Mouse (Mus musculus) left cerebral cortex, postnatal 25 days (tissue): ENCODE data around the gene Pole3. TPM values are rescaled to one million over a fixed set of nuclear protein-coding genes. Genes with fewer than 3 reads are reported as not detected.

Experiments
- DNase-seq, 2 experiments: peaks; one replicate each; pipeline ENCODE4 v3.0.0; 2022; ENCODE audit warnings: low spot score in 2 of 2, mixed read lengths in 1 of 2
- intact Hi-C: fragments of 180-260 bp; cut with DNase I; formaldehyde crosslinking; loops from one replicate; pipeline ENCODE4 v1.15.1; 2025
- total RNA-seq, 2 experiments: library from RNA; stranded (reverse); gene quantifications; 2 replicates each; pipeline ENCODE4 v1.2.3; 2021

Gene Pole3
- total RNA-seq: 10 to 100 TPM; 19.9 to 20.2 TPM

DNA sequence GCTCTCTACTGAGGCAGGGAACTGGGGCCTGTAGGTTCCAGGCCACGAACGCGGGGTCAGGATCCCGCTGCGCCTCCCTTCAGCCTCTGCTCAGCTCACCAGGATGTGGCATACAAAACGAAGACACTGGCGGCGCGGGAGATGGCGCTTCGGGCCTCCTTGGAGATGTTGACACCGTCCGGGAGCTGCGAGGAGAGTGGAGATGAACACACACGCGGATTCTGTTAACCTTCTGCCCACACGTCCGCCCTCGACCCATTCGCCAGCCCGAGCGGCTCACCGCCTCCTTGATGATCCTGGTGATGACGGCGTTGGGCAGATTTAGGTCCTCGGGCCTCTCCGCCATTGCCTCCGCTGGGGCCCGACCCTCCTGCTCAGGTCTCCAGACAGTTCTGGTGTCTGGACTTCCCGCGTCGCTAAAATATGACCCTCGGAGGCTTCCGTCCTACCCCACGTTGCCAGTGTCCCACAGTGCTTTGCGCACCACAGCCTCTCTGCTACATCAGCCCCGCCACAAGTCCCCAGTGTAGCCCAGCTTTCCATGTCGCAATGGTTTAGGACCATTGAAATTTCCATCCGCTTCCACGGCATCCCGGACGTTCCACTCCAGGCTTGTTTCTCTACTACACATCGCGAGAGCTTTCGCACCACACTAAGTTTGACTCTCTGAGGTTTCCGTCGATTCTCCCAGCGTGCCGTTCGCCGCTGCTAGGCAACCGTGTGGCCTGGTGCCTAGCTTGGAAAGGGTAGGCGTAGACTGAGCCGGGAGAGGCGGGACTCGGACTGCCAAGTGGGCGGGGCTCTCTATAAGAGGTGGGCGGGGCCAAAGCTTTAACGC, at the start of gene Pole3, which contains the start of gene 4933430I17Rik:
TSS of gene Pole3 (minus strand) at position 418 of the 838 bp plus-strand sequence.
TSS of gene 4933430I17Rik (plus strand) at position 719 of the 838 bp plus-strand sequence.
- peak; percentile 96 to 97 for DNase-seq
- intact Hi-C loops: no loop called here

DNA sequence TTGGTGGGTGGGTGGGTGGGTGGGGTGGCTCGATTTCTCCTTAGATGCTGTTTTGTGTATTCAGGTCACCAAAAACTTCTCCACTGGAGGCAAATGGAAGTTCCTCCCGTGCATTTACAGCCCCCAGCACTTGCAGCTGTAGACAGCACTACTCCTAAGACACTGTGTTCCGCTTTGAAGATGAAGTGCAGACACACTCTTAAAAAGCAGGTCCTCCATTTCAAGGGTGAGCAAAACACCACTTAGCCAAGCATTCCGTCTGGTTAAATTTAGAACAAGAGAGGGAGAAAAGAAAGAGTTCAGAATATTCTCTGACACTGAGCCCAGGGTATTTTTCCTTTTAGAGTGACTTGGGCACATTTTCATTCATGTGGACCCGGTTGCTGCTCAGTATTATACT, 45.2 kb upstream of the Pole3 start:
- intact Hi-C loops: no loop called here
- DNase-seq: no peak

DNA sequence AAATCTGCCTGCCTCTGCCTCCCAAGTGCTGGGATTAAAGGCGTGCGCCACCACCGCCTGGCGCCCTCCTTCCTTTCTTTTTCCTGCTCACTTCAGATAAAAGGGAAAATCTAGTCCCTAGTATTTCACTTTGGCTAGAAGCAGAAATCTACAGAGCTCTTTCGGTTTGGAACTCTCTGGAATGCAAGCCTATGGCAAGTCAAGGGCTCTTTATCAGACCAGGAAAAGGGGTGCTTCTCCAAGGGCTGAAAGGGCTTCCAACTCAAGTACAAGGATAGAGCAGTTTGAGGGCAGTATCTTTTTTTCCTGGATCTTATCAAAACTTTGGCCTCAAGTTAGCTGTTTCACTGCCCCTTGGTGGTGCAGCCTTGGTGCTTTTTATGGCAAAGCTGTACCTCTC, 44.7 kb upstream of the Pole3 start:
- intact Hi-C loops: loop anchor here (10.0 kb wide), 1 partner anchor 545 kb away; no protein-coding TSS in a partner anchor
- DNase-seq: no peak

DNA sequence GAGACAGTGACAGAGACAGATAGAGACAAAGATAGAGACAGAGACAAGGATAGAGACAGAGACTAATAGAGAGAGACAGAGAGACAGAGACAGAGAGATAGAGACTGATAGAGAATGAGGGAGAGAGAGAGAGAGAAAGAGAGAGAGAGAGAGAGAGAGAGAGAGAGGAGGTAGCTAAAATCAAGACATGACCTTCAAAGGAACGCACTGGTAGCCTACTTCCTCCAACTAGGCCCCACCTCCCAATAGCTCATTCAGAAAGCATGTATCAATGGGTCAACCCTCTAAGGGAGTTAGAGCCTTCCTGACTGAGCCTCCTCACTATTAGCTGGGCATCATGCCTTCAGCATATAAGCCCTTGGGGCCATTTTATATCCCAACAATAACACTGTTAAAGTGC, 43.5 kb upstream of the Pole3 start:
- intact Hi-C loops: loop anchor here (10.0 kb wide), 1 partner anchor 546 kb away; no protein-coding TSS in a partner anchor
- DNase-seq: no peak

DNA sequence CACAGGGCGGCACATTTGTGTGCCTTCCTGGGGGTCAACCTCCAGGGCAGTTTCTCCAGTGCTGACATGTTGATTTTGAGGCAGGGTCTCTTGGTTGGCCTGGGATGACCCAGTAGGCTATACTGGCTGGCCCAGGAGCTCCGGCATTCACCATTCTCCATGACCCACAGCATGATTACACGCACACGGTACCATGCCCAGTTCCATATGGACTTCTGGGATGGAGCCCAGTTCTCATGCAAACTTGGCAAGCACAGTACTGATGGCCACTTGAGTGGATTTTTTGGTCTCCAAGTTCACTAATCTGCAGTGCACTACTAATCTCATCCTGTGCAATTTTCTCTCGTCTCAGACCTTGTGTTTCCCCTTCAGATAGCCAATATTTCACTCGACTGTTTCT, 42.8 kb upstream of the Pole3 start:
- DNase-seq: no peak
- intact Hi-C loops: loop anchor here (10.0 kb wide), 1 partner anchor 547 kb away; no protein-coding TSS in a partner anchor

DNA sequence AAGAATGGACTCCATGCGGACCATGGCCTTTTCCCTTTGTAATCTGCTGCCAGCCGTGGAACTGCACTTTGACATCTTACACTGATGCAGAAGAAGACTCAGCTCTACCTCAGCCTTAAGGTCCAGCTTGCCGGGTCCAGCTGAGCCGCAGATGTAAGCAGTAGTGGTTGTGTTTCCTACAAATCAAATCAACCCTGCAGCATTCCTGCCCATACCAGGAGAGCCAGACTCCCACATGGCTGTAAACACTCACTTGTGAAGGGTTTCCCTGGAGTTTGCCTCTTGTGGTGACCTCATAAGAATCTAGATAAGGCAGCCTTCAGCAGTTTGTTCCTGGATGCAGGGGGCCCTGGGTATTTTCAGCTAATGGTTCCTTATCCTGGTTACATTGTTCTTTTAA, 41.7 kb upstream of the Pole3 start:
- no peak for DNase-seq
- intact Hi-C loops: loop anchor here (10.0 kb wide), 1 partner anchor 548 kb away; no protein-coding TSS in a partner anchor

DNA sequence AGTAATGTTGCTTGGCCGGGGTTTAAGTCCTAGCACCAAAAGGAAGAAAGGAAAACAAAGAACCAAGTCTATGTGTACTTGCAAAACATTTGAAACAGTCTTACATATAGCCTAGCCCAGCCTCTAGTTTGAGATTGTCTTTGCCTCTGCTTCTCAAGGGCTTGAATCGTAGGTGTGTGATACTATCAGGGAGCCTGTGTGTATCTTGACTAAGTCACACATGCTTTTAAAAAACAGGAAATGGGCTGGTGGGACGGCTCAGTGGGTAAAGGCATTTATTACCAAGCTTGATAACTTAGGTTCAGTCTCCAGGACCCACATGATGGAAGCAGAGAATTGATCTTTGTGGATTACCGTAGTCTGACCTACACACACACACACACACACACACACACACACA, 37.1 kb upstream of the Pole3 start:
- intact Hi-C loops: loop anchor here (10.0 kb wide), 1 partner anchor 553 kb away; no protein-coding TSS in a partner anchor
- DNase-seq: no peak

DNA sequence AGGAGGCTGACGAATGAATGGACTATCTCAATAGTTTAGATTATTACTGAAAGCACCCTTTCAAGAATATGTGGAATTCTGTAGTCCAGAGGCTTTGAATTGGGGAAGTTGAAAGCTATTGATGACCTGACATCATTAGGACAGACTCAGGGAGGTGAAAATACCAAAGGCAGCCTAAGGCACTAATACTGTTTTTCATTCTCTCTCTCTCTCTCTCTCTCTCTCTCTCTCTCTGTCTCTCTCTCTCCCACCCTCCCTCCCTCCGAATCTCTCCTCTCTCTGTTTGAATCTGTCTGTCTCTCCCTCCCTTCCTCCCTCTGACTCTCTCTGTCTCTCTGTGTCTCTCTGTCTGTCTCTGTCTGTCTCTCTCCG, 36.7 kb upstream of the Pole3 start:
- intact Hi-C loops: loop anchor here (1.0 to 10.0 kb wide), 3 partner anchors 135 to 553 kb away; no protein-coding TSS in a partner anchor

DNA sequence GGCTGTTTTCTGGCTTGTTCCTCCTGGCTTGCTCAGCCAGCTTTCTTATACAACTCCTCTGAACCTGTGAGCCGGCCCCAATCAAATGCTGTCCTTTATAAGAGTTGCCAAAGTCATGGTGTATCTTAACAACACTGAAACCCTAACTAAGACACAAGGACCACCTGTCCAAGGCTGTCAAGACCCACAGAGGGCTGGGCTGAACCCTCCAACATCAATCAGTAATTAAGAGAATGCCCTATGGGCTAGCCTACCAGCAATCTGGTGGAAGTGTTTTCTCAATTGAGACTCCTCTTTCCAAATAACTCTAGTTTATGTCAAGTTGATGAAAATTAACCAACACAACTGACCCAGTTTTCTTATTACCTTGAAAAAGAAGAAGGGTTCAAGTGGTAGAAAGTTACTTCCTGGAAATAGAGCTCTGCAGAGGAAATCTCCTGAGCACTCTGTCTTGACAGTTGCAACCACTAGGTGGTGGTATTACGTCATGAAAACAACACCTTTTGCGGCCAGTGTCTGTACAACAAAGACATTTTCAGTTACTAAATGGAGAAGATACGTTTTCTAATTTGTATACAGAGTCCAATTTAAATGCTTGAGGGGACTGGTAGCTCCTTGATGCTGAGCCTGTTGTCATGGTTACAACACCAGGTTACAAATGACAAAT, 36.2 kb upstream of the Pole3 start:
- DNase-seq: peak; percentile 82 to 89
- intact Hi-C loops: loop anchor here (1.0 to 10.0 kb wide), 3 partner anchors 135 to 554 kb away; no protein-coding TSS in a partner anchor

More for the DNA sequence above, 36.7 kb upstream of the Pole3 start:
- DNase-seq: no peak

DNA sequence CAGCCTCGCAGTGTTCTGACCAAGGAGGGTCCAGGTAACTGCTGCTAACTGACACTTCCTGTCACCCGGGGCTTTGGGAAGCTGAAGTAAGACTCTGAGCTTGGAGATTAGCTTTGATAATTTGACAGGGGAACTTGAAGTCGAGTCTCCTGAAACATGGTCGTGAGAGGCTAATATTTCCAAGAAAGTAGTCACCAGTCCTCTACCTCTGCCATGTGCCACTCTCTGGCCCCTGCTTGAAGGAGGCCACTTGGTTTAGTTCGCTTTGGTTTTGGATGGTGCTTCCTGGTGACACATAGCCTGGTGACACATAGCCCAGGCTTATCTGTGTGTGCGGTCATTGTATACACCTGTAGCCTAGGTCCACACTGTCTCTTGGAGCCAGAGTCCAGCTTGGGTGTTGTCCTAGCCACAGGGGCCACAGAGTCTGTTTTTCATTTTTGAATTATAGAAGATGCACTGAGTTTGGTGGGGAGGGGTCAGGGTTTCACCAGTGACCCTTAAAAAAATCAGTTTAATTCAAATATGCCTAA, 35.0 kb upstream of the Pole3 start, which contains the start of gene Rgs3:
TSS of gene Rgs3 (plus strand) at position 51 of the 533 bp plus-strand sequence.
- intact Hi-C loops: loop anchor here (10.0 kb wide), 1 partner anchor 555 kb away; no protein-coding TSS in a partner anchor
- no peak for DNase-seq

DNA sequence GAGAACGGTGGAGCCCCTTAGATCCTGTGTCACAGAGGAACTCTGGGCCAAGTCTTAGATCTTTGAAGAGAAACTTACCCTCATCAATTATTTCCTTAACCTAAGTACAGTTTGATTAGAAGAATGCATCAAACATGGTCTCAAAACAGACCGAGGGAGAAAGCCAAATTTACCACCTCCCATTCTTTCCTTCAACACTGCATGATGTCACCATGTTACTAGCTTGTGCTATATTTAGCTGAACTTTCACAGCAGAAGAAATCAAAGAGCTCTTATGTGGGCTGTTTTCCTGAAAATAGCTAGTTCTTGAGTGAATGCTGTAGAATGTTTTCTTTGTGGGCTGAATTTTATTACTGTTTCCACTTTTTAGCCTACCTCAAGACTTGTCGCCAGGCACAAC, 32.6 kb upstream of the Pole3 start:
- intact Hi-C loops: no loop called here
- DNase-seq: peak in 1 of 2 experiments; percentile 35

DNA sequence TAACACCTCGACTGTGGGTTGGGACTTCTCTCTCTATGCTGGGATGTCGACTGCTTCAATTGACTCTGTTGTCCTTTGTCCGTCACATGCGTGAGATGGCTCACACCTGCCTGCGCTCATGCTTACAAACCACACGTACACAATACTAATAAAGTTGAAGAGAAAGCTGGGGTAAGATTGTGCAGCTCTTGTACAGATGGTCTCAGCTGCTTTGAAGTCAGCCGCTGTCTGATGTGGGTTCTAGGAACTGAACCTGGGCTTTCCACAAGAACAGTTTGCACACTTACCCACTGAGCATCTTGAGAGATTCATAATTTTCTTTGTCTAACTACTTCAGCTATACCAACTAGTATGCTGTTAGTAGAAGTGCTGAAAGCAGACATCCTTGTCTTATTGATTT, 27.1 kb upstream of the Pole3 start:
- intact Hi-C loops: no loop called here
- DNase-seq: no peak

DNA sequence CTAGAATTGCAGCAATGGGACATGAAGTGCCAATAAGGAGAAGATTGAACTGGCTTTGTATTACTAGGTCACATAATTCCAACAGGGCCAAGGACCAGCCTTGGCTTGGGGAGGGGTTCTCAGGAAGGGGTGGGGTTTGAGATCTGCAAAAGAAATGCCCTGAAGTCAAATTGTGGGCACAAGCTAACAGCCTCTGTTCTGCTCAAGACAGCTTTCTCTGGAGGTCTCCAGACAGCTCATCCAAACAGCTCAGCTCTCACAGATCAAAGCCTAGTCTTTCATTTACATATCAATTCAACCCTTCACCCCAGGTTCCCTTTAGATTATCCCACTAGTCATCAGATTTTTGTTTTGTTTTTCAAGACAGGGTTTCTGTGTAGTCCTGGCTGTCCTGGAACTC, 19.9 kb upstream of the Pole3 start:
- no peak for DNase-seq
- intact Hi-C loops: no loop called here

DNA sequence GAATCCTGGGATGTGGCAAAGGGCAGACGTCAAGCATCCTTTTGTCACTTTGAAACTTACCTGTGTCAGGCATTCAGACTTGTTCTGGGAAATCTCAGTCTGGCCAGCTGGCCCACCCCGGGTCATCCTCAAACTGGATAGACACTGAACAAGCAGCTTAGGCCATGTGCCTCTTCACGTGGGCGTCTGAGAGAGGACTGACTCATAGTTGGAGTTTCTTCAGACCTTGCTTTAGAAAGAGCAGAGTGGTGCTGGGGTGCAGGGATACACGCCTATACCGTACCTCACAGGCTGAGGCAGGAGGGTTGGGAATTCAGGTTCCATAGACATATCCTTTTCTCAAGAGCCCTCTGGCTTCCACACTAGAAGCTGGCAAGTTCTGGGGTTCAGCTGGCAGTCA, 18.9 kb upstream of the Pole3 start:
- intact Hi-C loops: no loop called here
- DNase-seq: no peak

DNA sequence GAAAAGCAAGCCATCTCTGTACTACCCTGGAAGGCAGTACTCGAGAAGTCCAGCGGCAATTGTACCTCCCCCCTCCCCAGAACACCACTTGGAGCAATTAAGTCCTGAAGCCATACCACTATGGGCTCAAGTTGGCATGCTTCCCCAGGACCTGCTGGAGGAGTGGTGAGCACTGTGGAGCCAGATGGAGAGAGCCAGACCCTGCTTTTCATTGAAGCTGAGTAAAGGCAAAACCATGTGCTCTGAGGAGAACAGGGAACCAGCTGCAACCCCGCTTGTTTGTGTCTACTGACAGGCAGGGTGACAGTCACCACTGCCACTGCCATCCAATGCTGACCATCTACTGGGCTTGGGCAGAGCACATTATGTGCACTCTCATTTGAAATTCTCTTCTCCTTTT, 16.9 kb upstream of the Pole3 start:
- intact Hi-C loops: no loop called here
- no peak for DNase-seq

DNA sequence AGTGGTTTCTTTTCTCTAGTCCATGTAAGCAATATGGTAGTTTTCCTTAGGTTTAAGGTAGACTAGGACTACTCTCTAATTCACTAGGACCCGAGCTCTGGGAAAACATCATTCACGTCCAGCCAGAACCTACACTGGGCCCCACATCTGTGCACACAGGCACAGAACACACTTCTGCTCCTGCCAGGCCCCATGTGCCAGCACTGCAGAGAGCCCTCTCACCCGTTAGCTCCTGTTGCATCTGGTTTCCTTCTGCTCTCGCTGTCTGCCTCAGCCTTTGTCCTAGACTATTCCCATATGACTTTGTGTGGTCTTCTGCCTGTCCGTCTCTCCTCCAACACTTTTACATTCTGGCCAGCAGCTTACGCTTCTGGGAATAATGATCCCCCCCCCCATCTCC, 8.9 kb upstream of the Pole3 start:
- intact Hi-C loops: no loop called here
- no peak for DNase-seq

DNA sequence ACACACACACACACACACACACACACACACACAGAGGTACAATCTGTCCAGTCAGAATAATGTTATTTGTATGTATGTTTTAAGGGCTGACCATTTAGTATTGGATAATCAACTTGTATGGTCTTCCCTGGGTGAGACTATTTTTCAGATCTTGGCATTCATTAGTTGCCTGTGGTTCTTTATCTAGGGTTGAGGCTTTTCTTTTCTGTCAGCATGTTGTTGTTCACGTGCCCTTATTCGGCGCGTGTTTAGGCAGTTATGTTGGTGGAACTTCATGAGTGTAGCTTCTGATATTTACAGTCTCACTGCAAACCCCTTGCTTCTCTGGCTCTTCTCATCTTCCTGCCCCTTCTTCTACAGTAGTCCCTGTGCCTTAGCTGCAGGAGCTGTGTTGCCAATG, 2.8 kb upstream of the Pole3 start:
- intact Hi-C loops: no loop called here
- DNase-seq: no peak

DNA sequence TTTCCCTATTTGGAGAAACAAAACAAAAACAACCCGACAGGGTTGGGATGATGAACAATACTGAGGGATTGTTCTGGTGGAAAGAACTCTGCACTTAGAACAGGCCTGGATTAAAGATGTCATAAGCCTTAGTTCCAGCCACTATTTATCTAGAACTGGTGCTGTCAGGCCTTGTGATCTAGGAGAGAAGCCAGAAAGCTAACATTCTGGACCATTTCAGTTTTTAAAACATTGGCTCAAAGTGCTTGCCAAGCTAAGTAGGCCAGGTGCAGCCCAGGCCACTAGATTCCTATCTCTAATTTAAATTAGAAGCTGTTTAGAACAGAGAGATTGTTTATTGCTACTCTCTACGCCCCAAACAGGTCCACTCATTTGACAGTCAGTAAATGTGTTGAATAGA, 1.4 kb upstream of the Pole3 start:
- no peak for DNase-seq
- intact Hi-C loops: no loop called here

DNA sequence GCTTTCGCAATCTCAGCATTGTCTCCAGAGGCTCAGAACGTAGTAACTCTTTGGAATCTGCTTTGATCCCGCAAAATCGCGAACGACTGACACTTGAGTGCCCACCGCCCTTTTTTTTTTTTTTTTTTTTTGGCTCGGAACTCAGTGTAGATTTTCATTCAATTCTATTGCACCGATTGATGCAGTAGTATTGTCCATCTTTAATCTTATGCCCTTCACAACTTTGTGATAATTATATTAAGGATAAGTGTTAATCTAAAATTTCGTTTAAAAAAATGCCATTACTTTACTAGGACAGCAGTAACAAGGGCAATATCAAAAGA, 582 bp upstream of the Pole3 start:
- no peak for DNase-seq
- intact Hi-C loops: no loop called here

DNA sequence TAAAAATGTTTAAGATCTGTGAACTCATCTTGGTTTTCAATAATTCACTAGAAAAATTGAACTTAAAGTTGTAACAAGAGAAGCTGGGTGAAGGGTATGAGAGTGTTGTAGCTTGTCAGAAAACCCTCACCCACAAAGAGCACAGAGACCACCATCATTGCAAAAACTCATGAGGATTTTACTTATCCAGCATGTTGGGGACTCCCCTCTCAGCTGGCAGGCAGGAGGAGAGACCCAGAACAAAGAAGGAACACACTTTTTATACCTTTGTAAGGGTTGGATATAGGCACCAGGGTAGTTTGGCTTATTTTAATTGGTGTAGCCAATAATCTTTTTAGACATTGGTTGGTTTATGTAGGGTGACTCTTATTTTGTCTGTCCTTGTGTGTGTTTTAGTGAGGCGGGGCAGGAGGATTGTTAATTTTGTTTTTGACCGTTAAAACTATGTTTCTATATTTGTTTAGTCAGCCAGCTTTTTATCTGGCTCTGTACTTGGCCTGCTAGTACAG, 3.9 kb downstream of the Pole3 start:
- intact Hi-C loops: no loop called here
- no peak for DNase-seq
